Mouse (Mus musculus): ENCODE measurements around the gene Bok.

The Bok gene

DNA sequence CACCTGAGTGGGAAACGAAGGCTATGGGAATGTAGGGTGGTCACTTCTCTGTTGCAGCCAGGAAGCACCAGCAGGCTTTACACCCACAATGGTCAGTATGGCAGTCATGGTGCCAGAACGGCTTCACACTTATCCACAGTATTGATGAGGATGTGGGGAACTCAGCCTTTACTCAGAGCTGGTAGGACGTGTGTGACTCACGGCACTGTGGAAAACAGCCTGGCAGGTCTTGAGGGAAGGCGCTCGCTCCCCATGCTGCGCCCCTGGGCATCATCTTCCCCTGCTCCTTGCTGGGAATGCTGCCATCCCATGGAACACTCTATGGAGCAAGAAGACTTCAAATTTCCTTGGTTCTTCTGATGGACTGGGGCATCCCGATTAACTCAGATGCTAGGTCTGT, 5.6 kb downstream of the Bok start:
- DNase-seq (ENCODE audit: low spot score) = no peak

DNA sequence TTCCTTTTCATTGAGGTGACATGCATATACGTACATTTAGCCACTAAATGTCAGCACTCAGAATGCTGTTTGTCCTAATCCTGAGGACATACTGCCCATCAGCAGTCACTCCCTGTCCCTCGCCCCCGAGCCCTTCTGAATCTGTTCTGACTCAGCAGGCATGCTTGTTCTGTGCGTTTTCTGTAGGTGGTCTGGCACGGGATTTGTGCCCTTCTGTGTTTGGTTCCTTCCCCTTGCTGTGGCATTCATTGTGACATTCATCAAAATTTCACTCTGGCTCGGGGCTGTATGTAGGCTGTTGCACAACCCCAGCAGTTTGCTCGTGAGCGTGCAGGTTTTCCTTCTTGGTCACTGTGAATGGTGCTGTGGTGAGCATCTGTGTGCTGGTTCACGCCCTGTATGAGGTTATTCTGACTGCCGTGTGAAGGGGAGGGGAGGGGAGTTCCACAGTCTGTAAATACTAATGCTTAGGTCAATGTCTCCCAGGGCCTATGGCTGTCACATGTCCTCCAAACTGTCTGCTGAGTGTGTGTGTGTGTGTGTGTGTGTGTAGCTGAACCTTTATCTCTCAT, 6.4 kb downstream of the Bok start:
- no peak for DNase-seq (ENCODE audit: low spot score)

DNA sequence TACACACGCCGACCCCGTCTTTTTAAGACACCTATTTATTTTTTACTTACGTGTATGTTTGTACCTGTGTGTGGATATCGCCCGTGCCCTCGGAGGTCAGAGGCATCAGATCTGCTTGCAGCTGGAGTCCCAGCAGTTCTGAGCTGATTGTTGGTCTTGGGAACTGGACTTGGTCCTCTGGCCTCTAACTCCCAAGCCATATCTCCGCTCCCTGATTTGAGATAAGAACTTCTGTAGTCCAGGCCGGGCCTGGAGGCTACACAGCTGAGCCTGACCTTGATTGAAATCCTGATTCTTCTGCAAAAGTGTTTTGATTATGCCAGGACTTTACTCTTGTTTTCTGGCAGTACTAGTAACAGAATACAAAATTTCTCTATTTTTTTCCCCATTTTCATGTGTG, 7.3 kb downstream of the Bok start:
- DNase-seq (ENCODE audit: low spot score) = no peak

DNA sequence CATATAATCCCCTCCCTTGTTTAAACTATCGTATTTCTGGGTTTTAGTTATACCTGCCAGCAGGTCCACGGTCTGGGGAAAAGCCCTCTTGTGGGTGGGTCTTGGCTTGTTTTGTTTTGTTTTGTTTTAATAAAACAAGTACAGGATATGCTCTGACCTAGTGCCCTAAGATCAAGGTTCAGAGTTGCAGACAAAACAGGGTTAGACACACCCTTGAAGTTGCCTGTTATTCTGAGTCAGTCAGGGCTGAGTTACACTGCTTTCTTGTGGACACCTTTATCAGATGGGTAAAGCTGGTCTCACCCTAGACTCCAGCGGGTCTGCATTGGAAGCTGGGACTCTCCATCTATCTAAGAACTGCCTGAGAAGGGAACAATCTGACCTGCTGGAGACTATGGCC, 8.0 kb downstream of the Bok start:
- DNase-seq (ENCODE audit: low spot score) = no peak

DNA sequence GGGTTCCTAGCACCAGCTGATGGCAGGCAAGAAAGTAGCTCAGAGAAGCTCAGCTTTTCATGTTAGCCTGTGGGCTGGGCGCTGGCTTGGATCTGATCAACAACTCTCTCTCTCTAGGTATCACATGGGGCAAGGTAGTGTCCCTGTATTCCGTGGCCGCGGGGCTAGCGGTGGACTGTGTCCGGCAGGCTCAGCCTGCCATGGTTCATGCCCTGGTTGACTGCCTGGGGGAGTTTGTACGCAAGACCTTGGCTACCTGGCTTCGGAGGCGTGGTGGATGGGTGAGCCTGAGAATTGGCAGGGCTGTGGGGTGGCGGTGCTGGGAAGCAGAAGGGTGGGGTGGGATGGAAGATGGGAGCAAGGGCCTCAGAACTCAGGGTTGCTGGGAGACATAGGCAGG, 8.5 kb downstream of the Bok start:
- DNase-seq (ENCODE audit: low spot score) = no peak

DNA sequence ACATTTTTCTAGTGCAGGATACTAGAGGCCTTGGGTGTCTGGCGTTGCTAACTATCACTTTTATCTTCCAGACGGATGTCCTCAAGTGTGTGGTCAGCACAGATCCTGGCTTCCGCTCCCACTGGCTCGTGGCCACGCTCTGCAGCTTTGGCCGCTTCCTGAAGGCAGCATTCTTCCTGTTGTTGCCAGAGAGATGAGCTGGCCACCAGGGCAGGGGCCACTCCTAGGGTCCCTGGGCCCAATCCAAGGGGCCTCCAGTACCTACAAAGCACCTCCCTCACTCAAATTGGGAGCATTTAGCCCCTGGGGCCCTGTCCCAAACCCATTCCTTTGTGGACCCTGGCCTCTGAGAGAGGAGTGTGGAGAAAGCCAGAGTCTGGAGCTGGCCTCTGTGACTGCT, 9.5 kb downstream of the Bok start:
- peak; percentile 62 for DNase-seq (ENCODE audit: low spot score)

DNA sequence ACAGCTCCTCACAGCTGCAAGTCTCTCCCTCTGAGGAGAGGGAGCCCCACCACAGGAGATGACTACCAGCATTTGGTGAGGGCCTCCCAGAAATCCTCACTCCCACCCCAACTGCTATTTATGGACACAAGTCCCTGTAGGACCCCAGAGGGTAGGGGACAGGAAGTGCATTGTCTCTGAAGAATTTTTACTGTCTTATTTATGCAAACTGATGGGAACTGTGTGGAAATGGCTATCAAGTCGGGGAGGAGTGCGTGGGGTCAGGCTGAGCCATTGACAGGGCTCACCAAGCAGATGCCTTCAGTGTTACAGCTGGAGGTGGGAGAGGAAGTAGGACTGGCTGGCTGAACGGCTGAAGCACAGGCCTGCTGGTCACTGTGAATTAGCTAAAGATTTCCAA, 11.9 kb downstream of the Bok start:
- no peak for DNase-seq (ENCODE audit: low spot score)

DNA sequence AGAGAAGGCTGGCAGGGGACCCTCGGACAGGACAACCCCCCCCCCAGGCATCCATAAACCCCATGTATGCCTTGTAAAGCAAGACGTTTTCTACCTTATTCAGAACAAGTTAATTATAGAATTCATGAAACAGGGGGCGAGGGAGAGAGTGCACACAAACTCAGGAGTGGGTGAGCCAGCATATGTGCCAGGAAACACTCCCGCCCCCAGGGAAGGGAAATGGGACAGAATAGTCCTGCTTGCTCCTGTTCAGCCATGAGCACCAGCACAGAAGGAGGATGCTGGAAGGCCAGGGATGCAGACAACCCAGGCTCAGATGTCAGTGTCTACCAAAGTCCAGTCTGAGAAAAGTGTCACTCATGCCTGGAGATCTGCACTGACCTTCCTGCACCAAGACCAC, 13.7 kb downstream of the Bok start:
- no peak for DNase-seq (ENCODE audit: low spot score)

DNA sequence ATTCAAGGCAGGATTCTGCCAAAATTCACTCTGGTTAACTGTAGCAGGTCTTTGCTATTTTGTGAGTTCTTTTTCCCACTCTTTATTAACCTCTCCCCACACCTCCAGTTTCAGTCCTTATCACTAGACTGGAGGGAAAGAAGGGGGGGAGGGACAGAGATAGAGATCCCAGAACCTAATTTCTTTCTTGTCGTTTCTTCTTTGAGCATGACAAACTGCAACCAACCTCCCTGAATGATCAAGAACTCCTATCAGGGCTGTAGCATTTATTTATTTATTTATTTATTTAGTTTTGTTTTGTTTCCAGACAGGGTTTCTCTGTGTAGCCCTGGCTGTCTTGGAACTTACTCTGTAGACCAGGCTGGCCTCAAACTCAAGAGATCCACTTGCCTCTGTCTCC, 16.6 kb downstream of the Bok start:
- DNase-seq (ENCODE audit: low spot score) = no peak

DNA sequence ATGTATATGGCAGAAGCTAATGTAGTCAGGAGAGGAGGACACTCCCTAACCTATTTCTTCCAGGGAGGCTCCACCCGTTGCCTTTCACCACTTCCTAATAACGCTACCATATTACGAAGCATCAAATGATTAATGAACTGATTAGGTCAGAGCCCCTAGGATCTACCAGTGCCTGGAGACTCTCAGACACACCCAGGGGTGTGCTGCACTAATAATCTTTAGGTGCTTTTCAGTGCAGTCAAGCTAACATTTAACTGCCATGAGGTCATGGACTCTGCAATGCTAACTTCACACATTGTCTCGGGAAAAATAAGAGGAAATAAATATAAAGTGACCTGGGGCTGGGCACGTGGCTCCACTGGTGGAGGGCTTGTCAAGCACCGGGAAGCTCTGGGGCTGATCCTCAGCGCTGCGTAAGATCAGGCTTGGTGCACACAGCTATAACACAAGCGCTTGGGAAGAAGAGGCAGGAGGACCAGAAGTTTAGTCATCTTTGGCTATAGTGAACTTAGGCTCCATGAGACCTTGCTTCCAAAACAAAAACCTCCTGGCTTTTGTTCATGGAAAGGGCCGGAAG, 18.1 kb downstream of the Bok start:
- DNase-seq (ENCODE audit: low spot score) = no peak

DNA sequence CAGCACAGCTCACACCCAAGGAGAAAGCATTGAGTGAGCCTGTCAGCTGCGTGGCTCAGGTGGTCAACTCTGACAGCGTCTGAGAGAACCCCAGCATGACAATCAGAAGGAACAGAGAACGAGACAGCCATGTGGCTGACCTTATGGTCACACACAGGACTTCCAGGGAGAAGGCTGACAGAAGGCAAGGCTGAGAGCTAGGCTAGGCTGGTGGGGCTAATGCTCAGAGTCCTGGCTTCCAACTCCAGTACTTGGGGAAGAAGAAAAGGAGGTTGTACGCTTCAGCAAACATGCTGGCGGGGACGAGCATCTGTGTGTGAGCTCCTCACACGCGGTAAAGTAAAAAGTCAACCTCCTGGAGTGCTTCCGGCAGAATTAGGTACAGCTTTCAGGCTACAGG, 18.9 kb downstream of the Bok start:
- DNase-seq (ENCODE audit: low spot score) = no peak

DNA sequence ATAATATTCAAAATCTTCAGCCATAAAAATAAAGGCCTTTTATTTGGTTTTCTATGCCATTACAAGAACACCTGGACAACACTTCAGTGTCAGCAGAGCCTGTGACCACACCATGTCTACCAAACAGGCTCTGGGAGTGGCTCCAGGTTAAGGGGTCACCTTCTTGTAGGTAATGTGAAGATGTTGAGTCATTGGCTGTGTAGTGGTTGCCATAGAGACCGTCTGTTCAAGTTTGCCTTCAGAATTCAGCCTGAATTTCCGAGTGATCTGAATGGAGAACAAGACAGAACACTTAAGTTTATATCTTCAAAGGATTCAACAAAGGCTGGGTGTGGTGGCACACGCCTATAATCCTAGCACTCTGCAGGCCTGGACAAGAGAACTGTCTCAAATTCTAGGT, 19.9 kb downstream of the Bok start:
- DNase-seq (ENCODE audit: low spot score) = peak; percentile 30

DNA sequence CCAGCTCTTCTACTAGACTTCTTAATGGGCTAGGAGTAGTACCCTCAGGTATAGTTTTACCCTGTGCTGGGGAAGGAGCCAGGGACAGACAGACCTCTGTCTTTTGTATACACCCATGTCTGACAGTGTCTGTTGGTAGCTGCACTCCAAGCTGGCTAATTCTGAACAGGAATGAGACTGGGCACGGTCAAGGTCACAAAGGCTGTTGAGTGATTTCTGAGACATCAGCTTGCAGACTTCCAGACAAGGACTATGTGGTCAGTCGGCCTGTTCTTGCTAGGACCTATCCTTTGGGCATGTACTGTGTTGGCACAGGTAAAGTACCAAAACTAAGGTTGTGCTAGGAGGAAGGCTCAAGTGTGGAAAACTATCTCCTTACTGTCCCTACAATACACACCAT, 30.7 kb downstream of the Bok start:
- DNase-seq (ENCODE audit: low spot score) = no peak

DNA sequence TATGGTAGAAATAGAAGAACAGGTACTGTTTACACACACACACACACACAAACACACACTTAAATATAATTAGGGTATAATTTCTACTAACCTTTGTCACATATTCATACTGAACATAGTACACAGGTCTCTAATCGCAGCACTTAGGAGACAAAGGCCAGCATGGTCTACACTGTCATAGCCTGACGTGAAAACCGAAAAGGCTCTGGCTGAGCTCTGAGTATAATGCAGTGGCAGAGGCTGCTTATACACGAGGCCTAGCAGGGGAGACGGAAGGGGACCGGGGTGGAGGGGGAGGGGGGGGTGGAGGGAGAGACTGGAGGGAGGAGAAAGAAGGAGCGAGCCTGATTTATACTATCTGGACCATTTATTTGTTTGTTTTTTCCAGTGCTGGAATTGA, 36.1 kb downstream of the Bok start:
- DNase-seq (ENCODE audit: low spot score) = no peak

DNA sequence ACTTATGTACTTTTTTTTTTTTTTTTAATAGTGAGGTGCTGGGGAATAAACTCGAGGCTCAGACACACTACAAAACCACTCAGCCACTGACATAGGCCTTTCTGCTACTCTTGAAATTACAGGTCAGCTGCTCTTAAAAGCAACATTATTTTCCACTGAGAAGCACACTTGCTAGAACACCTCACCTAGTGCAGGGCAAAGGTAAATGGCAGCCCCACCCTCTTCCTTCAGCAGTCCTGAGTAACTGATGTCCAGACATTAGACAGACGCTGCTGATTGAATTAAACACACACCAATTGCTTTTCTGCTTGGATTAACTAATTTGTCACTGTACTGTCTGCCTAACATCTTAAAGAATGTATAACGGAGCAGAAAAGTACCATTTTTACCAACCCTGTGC, 39.2 kb downstream of the Bok start:
- no peak for DNase-seq (ENCODE audit: low spot score)

DNA sequence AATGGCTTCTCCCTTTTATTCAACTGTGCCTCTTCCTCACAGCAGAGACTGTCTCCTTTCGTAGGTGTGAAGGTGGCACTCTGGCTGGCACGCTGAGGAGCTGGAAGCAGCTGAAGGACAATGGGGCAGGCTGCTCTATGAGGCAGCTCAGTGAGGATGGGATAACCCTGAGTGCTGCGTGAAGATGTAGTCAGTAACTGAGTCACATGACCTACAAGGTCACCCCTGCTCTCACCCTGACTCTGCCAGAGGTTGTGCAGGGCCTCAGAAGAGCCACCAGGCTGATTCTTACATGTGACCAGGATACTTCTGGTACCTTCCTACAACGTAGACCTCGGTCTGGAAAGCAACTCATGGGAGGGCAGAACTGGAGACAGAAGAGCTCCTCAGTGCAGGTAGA, 40.2 kb downstream of the Bok start:
- DNase-seq (ENCODE audit: low spot score) = no peak

DNA sequence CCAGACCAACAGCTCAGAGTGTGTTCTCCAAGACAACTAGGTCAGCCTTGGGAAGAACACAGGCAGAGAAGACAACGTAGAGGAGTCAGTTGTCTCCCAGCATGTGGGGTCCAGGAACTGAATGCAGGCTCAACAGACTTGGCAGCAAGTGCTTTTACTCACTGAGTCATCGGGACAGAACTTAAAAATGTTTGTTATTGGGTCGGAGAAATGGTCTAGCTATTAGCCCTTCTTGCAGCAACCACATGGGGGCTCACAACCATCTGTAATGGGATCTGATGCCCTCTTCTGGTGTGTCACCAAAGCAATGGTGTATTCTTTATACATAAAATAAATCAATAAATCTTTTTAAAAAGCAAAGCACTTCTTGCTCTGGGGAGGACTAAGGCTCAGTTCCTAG, 40.7 kb downstream of the Bok start:
- DNase-seq (ENCODE audit: low spot score) = no peak

DNA sequence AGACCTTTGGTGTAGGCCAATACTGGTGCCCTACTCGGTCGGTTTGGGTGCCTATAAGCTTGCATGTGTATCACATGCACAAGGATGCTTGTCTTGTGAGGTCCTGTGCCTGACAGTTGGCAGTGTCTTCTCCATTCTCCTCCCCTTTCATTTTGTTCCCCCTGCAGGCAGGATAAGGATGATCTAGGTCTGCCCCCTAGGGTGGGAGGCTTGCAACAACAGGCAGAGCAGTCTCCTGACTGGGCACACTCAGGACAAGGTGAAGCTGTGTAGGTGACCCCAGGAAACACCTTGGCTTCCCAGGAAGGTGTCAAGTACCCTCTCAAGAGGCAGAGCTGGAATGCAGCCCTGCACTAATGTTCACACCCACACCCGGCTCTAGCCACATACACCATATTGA, 41.5 kb downstream of the Bok start:
- DNase-seq (ENCODE audit: low spot score) = peak; percentile 76

DNA sequence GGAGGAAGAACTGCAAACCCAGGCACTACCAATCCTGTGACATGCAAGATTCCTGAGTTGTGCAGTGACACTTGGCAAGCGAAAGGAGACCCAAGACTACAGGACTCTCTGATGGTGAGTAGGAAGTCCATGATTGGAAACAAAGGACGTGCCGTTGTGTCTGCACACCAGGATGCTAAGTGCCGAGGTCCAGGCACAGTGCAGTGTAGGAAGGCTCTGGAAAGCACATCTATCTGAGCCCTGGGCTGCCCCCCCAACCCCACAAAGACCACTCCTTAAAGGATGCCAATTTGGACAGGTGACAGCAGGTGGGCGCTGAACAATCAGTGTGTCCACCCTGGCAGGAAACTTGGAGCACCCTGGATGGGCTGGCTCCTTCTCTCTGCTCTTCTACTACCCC, 45.6 kb downstream of the Bok start:
- no peak for DNase-seq (ENCODE audit: low spot score)

DNA sequence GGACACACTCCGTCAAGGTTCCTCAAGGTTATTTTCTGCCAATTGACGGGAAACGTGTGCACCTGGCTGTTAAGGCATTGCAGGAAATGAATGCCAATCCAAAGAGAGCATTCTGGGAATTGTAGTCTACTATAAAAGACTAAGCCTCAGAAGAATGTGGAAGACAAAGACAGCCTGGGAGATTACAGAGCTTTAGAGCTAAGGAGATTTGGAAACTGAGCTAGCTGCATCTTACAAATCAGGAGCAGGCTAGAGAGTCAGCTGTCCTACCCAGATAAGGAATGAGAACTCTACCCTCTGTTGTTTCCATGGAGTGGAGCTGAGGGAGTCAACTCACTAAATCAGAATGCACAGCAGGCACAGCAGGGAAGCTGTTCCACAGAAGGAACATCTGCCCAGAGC, 46.4 kb downstream of the Bok start:
- DNase-seq (ENCODE audit: low spot score) = no peak

DNA sequence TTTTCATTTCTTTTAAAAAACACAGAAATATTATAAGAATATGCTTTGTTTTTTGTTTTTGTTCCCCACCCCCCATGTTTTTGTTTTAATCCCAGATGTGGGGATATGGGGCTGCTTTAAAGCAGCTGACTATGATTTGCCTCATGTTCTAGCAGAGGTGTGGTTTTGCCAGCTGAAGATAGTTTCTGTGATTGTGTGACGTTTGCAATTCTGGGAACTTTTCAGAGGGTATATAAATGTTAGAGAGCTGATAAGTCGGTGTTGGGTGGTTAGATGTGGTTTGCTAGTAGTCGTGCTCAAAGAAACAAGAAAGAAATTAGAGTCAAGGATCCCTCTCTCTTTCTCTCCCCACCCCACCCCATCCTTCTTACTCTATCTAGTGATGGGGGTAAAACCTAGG, 50.4 kb downstream of the Bok start:
- DNase-seq (ENCODE audit: low spot score) = no peak

DNA sequence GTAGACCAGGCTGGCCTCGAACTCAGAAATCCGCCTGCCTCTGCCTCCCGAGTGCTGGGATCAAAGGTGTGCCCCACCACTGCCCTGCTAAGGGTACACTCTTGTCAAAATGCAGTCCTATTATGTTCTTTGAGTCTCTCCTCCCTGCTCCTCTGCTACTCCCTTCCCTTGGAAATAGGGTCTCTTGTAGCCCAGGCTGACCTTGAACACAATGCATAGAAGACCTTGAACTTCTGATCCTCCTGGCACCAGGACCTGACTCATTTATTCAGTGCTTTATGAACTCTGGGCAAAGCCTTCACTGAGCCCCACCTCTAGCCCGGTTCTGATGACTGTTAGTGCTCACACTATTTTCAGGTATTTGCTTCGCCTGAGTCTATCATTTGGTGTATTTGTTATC, 52.3 kb downstream of the Bok start:
- no peak for DNase-seq (ENCODE audit: low spot score)

DNA sequence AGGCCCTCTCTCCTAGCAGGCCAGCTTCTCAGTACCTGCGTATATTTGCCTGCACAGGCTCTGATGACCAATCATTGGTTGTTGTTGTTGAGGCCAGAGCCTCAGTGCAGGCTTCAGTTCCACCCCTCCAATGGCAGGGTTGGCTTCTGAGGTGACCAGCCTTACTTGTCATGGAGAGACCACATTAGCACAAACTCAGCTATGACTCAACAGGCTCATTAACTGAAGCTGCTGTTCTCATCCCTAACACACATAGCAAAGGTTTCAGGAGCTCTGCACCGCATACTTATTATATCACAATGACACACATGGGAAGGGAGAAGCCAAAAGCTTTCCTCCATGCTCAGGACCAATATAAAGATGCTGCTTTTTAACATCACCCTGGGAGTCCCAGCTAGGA, 55.2 kb downstream of the Bok start:
- DNase-seq (ENCODE audit: low spot score) = no peak

DNA sequence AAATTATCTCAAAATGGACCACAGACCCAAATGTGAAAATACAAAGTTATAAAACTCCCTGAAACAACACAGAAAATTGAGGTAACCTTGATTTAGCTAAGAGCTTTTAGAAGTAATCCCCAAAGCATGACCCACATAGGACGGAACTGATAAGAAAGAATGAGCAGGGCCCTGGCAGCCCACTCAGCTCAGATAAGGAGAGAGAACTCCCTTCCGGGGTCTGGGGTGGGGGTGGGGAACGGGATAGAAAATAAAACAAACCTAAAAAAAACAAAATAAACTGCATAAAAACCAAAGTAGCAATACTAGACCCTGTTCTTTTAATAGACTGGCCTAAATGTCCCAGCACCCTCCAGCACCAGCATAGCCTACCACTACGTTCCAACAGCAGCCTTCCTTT, 56.5 kb downstream of the Bok start:
- DNase-seq (ENCODE audit: low spot score) = no peak

DNA sequence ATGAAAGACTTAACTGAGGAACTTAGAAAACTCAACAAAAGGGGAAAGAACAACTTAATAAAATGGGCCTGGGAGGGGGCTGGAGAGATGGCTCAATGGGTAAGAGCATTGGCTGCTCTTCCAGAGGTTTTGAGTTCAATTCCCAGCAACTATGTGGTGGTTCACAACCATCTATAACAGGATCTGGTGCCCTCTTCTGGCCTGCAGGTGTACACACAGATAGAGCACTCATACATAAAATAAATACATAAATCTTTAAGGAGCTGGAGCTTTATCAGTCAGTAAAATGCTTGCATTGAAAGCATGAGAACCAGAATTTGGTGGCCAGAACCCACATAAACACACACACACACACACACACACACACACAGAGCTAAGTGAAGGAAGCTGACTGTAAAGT, 57.5 kb downstream of the Bok start:
- no peak for DNase-seq (ENCODE audit: low spot score)
